Mouse (Mus musculus) layer of hippocampus, postnatal 14 days (tissue): ENCODE measurements at regions not wholly inside any gene's neighbourhood (a gene's known extent, or its start where the extent isn't known, plus 50 kb on each side); places are given as distances from the start of the nearest gene placed in this dataset.
"Not testable (repeated sequence)": the region's sequence is repeated elsewhere in the genome, so short reads cannot be mapped to it uniquely, and the experiment has no call there.

Experiments
- DNase-seq, 2 experiments: peaks; one replicate each; pipeline ENCODE4 v3.0.0; 2021 to 2022; ENCODE audit warnings: low spot score in 2 of 2, mixed read lengths in 1 of 2

GRCm38 (mm10) chr9:85920745-85921614 is 78.8 kb downstream of the Tpbg start:
- no peak for DNase-seq

- no peak for DNase-seq
These were observed 83.1 kb downstream of the Tpbg start for GRCm38 (mm10) chr9:85925259-85925658.

- DNase-seq, result no peak
These were observed 90.0 kb downstream of the Tpbg start for GRCm38 (mm10) chr9:85932209-85932608.

GRCm38 (mm10) chr9:85943066-85943684 is 101.0 kb downstream of the Tpbg start:
- not testable (repeated sequence) for DNase-seq

DNA sequence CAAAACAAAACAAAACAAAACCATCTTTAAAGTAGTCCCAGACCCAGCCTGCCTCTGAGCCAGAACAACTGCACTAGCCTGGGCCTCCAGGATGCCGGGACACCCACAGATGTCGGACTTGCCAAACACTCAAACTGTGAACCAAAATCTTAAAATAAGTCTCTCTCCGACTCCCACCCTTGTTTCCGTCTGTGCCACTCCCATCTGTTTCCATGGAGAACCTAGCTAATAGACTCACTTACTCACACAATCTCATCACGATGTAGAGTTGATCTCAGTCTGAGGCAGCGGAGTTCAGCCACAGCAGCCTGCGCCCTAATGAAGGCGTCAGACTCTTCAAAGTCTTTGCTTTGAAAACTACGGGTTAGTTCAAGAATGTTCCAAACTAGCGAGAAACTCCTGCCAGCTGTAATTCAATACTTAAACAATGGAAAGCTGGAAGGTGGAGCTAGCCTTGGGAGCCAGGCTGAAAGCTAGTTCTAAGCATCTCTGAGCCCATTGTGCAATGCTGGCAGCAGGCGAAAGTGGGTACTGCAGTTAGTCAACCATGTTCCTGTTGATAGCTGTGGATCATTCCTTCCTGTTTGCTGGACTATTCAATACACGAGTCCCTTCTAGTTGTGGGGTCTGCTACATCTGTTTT is 106.4 kb downstream of the Tpbg start:
- peak in 1 of 2 experiments; percentile 24 for DNase-seq

DNA sequence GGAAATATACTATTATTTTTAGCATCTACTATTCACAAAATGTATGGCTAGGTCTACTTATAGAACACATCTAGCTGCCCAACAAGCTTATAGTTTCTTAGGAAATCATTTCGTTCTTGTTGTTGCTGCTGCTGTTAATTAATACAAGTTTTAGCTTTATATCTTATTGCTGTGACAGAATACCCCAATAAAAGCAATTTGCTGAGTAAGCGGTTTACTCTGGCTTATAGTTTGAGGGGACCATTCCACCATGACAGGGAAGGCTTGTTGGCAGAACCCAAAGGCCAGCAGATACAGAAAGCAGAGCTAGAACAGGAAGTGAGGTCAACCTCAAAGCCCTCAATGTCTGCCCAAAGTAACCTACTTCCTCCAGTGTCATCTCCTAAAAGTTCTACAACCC is 109.6 kb downstream of the Tpbg start:
- DNase-seq, result no peak

GRCm38 (mm10) chr9:85970076-85970475 is 127.9 kb downstream of the Tpbg start:
- DNase-seq, result no peak

DNA sequence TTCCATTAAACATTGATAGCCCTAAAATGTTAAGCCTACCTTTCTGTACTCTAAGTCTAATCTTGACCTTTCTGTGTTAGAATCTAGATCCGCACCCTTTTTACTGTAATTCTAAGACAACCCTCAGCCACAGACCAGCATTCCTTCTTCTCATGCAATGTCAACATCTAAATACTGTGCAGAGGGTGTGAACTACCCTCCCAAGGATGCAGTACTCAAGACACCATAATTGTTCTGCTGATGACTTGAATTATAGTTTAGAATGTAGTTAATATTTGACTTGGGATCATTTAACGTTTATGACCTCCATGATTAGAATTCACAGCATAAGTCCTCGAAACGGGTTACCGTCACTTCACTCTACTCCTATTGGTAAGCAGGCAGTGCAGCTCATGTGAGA is 139.2 kb downstream of the Tpbg start:
- DNase-seq, result no peak

DNA sequence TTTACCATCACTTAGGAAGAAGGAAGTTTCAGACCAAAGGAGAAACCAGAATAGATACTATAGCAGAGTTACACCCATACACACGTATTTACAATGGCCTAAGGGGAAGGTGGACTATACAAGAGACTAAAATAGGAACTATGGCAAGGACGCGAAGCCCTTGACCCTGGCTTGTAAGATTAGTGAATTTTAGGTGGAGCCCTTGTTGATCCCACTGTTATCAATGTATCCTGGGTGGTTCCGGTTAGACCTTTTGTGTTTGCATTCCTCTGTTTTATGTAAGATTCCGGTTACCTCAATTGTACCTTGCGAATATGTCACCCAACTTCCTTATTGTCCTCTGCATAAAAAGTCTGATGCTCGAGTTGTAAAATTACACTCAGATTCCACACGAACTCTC is 141.3 kb downstream of the Tpbg start:
- DNase-seq, result not testable (repeated sequence)

DNA sequence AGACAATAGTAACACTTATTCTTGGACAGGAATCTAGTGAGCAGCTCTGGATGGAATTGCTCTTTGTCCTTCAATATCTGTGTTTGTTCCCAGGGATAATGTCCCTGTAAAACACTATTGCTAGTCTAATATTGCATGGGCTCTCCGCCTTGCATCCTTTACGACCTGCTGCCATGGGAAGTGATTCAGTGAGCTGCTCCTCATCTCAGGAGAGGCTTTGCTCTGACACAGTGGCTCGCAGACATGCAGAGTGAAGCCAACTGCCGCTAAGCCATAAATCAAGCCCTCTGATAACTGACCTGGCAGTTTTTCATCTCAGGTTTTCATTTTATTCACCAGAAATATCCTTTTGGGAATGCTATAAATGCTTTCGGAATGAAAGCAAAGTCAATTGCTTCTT is 143.5 kb downstream of the Tpbg start:
- no peak for DNase-seq

GRCm38 (mm10) chr9:85986142-85986541 is 144.0 kb downstream of the Tpbg start:
- DNase-seq, result no peak

DNA sequence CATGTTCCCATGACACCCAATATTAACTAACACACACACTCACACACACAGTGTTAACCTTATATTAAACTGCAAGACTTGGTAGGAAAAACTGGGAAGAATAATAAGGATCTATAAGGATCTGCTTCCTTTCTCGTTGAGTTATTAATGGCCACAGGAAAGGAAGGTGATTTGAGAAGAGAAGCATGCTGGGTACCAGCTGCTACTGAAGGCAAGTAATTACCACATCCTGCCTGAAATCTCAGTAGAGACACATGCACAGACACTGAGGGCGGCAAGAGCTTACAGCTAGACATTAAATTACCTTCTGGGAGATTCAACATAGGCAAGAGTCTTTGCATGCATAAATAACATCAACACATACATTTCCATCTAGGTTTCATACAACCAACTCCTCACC is 160.8 kb downstream of the Tpbg start:
- DNase-seq, result no peak

GRCm38 (mm10) chr9:86011661-86012060 is 169.5 kb downstream of the Tpbg start:
- DNase-seq, result no peak

GRCm38 (mm10) chr9:86015841-86016240 is 173.7 kb downstream of the Tpbg start:
- DNase-seq, result no peak

DNA sequence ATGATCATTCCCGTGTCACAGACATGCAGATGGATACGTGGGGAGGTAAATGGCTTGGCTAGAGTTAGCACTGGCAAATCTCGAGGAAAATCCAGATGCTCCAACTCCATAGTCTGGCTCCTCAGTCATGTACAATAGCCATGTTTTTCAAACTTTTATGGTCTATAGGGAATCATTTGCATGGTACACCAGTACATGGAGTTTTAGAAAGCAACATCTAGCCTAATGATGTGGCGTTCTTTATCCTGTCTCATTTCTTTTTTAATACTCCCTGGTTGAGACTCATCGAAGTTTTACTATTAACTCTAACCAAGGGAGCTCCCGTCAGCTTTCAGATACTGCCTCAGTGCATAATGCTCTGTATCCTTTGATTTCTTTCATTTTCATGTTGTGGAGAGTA is 178.0 kb downstream of the Tpbg start:
- no peak for DNase-seq

- no peak for DNase-seq
These were observed 178.6 kb downstream of the Tpbg start for GRCm38 (mm10) chr9:86020765-86021164.

- DNase-seq, result peak in 1 of 2 experiments; percentile 8
These were observed 188.6 kb downstream of the Tpbg start for GRCm38 (mm10) chr9:86030738-86031137.

GRCm38 (mm10) chr9:86044098-86044497 is 201.9 kb downstream of the Tpbg start:
- no peak for DNase-seq

DNA sequence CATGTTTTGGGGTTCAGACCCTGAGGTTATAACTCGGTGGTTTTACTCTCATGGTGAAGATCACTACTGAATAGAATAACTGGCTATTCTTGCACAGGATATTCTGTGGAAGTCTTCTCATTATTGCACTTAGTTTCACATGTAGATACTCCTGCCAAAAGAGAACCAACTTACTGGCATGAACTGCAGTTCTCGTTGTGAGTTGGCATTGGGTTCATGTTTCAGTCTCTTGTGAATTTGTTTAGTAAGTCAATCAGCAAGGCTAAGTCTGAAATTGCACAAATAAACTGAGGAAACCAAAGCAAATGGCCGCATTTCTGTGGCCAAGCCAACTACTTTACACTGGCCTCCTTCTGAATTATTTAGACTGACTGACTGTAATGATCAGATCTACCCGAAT is 215.9 kb downstream of the Tpbg start:
- DNase-seq, result peak in 1 of 2 experiments; percentile 10

DNA sequence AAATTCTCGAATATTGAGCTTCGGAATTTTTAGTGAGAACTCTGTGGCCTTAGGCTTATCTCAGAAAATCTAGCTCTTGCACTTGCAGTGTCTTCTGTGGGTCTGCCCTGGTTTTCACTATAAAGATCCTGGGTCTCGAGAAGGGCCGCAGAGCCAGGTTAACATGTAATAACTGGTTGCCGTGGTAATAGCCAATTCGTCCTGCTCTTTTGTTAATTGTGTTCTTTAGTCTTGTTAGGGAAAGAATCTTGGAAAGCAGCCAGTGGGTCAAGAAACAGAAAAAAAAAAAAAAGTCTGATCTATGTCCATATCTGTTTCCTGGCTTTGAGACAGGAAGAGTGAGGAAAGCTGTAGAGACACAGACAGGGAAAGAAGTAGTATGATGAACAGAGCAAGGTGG is 217.9 kb downstream of the Tpbg start:
- DNase-seq, result no peak

DNA sequence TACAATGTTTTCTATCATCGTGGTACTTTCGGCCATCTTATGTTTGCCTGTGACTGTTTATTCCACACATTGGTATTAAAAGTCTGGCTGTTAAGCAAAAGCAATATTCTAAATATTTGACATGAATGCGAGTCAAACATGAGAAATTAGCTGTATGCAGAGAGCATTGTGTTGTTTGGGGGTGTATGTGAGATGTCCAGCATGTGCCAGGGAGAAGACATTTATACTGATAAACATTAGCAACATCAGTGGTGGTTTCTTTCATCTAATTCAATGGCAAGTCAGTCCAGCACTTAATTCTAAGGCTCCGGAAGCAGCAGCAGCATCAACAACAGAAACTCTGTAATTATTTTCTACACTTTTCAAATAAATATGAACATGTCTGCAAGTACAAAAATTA is 219.1 kb downstream of the Tpbg start:
- no peak for DNase-seq

GRCm38 (mm10) chr9:86079275-86079674 is 237.1 kb downstream of the Tpbg start:
- DNase-seq, result peak in 1 of 2 experiments; percentile 52
